Mouse (Mus musculus) C2C12 (cell line): ENCODE results near the gene Srf.

Experiments used
- CEBPB ChIP-seq: IDR thresholded peaks from one replicate; pipeline ENCODE4 v1.6.1; 2011; ENCODE audit warnings: low read depth, mild to moderate bottlenecking, control low read depth, moderate library complexity
- CTCF ChIP-seq: IDR thresholded peaks from one replicate; pipeline ENCODE4 v1.5.1; 2011; ENCODE audit not compliant: control insufficient read depth, insufficient read depth, insufficient read length
- FOSL1 ChIP-seq: IDR thresholded peaks from one replicate; pipeline ENCODE4 v1.8.0; 2011; ENCODE audit warnings: mild to moderate bottlenecking, low read length; ENCODE audit not compliant: poor library complexity, insufficient read depth, severe bottlenecking
- MAX ChIP-seq: IDR thresholded peaks from one replicate; pipeline ENCODE4 v1.6.1; 2011; ENCODE audit warnings: mild to moderate bottlenecking, control low read depth
- MYOD1 ChIP-seq: IDR thresholded peaks from one replicate; pipeline ENCODE4 v1.6.1; 2011; ENCODE audit warnings: low read depth; ENCODE audit not compliant: control insufficient read depth, insufficient read length
- MYOG ChIP-seq: IDR thresholded peaks from one replicate; pipeline ENCODE4 v1.6.1; 2011; ENCODE audit not compliant: control insufficient read depth, insufficient read length; ENCODE audit errors: extremely low read depth
- USF1 ChIP-seq: IDR thresholded peaks from one replicate; pipeline ENCODE4 v1.6.1; 2011; ENCODE audit warnings: low read depth, mild to moderate bottlenecking, control low read depth, moderate library complexity

DNA sequence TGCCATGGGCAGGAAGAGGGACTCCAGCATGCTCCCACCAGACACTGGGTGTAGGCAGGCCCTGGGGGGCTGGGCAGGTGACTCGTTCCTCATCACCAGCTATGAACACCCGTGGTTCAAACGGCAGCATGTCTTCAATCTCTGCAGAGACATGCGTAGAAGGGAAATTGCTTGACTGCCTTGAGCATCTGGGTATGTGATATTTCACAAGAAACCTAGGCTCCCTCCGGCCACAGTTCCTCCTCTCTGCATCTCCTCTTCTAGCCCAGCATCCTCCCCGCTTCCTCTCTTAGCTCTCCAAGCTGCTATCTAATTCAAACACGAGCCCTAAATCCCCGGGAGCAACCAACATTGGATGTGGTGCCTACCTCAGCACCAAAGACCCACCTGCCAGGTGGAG lies 30.4 kb upstream of the Srf start:
- TF ChIP-seq CTCF (no peak), USF1 (no peak), CEBPB (no peak), MAX (no peak), FOSL1 (no peak), MYOG (no peak), MYOD1 (no peak)
